Mouse (Mus musculus) bone marrow macrophage, adult 2 months (primary cell): ENCODE data around the gene Ccl8. TPM values are rescaled to one million over a fixed set of nuclear protein-coding genes. Genes with fewer than 3 reads are reported as not detected.

ENCODE experiments used
- H3K27ac ChIP-seq: 2 replicates; pipeline ENCODE4 v1.5.1; 2012; ENCODE audit warnings: low read depth, low read length; ENCODE audit not compliant: insufficient read depth
- H3K4me1 ChIP-seq: 2 replicates; pipeline ENCODE4 v1.6.1; 2012; ENCODE audit warnings: low read length; ENCODE audit not compliant: control insufficient read depth, insufficient read depth
- H3K4me3 ChIP-seq: 2 replicates; pipeline ENCODE4 v1.5.1; 2012; ENCODE audit warnings: mild to moderate bottlenecking, low read length, moderate library complexity; ENCODE audit not compliant: insufficient read depth
- CTCF ChIP-seq: IDR thresholded peaks from 2 replicates; pipeline ENCODE4 v1.5.1; 2012; ENCODE audit warnings: low read depth, mild to moderate bottlenecking, low read length, moderate library complexity
- POLR2A ChIP-seq: IDR thresholded peaks from 2 replicates; pipeline ENCODE4 v1.6.1; 2012; ENCODE audit warnings: mild to moderate bottlenecking, low read depth, low read length, borderline replicate concordance
- polyA plus RNA-seq: library from polyadenylated mRNA; stranded (reverse); fragments of >200 nt; gene quantifications from 2 replicates; pipeline ENCODE4 v1.2.4, GENCODE M21; 2012; ENCODE audit not compliant: missing spikeins, insufficient read depth, insufficient read length

The Ccl8 gene
- polyA plus RNA-seq, 1 experiment, result 1.9 TPM

DNA sequence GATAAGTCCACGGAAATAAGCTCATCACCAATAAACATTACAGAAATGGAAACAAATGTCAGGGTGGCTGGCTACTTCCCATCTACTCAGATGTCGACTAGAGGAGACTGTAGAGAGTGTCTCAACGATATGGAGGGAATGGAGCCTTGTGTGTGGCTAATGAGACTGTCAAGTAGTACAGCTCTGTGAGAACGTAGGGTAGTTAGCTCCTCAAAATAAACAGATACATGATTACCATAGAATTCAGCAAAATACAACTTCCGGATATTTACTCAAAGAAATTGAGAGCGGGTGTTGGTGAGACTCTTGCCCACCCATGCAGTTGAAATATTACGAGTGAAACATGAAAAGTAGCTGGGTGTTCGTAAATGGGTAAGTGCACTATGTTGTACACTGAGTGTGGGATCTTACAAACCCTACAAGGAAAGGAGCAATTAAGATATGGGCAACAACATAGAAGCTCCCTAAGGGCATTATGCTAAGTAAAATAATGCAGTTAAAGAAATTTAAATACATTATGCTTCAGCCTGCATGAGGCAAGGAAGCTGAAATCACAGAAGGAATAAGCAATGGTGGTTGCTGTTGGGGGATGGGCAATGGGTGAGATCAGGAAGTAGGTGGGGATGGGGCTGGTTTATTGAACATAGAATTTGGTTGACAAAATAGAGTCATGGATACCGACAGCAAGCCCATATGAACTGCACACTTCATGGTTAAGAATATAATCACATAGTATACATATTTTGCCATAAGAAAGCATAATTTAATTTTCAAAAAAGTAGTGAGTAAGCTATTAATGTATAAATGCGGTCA lies 15.3 kb upstream of the Ccl8 start:
- H3K27ac ChIP-seq, result peak overlapping the region; percentile 0

DNA sequence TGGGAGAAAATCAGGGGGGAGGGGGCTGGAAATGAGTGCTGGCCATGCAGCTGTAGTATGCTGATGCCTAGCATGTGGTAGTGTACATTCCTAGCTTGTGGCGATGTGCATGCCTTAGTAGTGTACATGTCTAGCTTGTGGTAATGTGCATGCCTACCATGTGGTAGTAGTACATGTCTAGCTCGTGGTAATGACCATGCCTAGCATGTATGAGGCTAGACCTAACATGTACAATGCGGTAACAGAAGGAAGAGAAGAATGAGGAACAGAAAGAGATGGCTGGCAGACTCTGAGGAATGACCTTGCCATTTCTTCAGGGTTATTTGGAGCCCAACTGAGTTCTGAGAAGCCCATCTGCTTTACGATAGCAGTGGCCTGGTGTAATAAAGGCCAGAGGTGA lies 13.9 kb upstream of the Ccl8 start:
- peaks cover 35% of the 10 kb centered on the region for H3K4me1 ChIP-seq
- peak overlapping the region; percentile 75 for H3K27ac ChIP-seq
- H3K4me3 ChIP-seq, result no peak overlapping the region
- TF ChIP-seq CTCF (no peak), POLR2A (no peak)

More for the DNA sequence above, 15.3 kb upstream of the Ccl8 start:
- Histone ChIP-seq H3K4me1 (peaks cover 35% of the 10 kb centered on the region), H3K4me3 (no peak overlapping the region)
- TF ChIP-seq POLR2A (no peak), CTCF (no peak)

GRCm38 (mm10) chr11:82101529-82101928 lies 13.5 kb upstream of the Ccl8 start, which contains the start of gene Ccl12:
TSS of gene Ccl12 (plus strand) at chr11:82101845.
- TF ChIP-seq POLR2A, result no peak
- TF ChIP-seq CTCF, result no peak
- peak within 1 kb of the TSS; percentile 24; the same call in 1 of the 2 replicates for H3K4me3 ChIP-seq
- peak within 1 kb of the TSS; percentile 75 for H3K27ac ChIP-seq
- H3K4me1 ChIP-seq, result peaks cover 35% of the 10 kb centered on the region

- H3K4me1 ChIP-seq, result no peaks in the 10 kb centered on the region
- TF ChIP-seq CTCF (no peak), POLR2A (no peak)
- H3K27ac ChIP-seq, result no peak overlapping the region
- H3K4me3 ChIP-seq, result no peak overlapping the region
Measured at GRCm38 (mm10) chr11:82109611-82110010, 5.4 kb upstream of the Ccl8 start.

DNA sequence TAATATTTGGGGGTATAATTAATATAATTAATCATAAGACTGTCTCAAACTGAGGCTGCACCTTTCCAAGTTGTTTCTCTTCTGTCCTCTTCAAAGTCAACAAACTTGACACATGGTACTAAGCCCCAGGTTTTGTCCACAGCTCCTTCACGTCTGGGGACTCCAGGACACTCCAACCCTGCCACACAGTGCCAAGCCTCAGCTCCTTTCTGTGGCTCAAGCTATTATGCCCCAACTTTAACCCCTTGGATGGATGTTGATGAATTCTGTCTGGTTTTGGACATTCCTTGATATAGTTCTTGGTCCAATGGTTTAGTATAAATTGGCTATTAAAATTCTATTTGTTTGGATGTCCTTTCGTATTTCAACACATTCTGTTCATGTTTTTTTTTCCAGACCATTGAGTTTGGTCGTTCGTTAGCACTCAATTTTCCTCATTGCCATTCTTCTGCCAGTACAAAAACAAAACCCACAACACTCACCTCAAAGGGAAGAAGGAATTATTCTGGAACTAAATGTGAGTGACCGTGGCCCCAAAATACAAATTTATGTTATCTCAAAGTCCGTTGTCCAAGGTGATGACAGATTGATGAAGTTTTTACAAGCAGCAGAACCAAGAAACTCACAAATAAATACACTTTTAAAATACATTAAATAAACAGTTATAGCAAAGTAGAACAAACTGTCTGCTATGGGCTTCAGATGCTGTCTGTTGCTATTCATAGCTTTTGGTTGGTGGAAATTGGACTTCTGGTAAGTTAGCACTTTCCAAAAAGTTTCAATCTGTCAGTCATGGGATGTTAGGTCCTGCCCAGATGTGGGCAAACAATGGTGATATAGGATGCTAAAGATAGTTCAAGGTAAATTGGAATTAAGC lies 4.4 kb upstream of the Ccl8 start:
- TF ChIP-seq POLR2A, result no peak
- no peak for TF ChIP-seq CTCF
- Histone ChIP-seq H3K4me1 (no peaks in the 10 kb centered on the region), H3K4me3 (no peak overlapping the region), H3K27ac (no peak overlapping the region)

- Histone ChIP-seq H3K4me1 (peaks cover 4% of the 10 kb centered on the region; the same call in 1 of the 2 replicates), H3K27ac (no peak overlapping the region), H3K4me3 (no peak overlapping the region)
- TF ChIP-seq CTCF (no peak), POLR2A (no peak)
Measured at GRCm38 (mm10) chr11:82116041-82116440, 1.1 kb downstream of the Ccl8 start.

- peaks cover 9% of the 10 kb centered on the region for H3K4me1 ChIP-seq
- H3K4me3 ChIP-seq, result no peak overlapping the region
- no peak for TF ChIP-seq POLR2A
- TF ChIP-seq CTCF, result no peak
- no peak overlapping the region for H3K27ac ChIP-seq
Measured at GRCm38 (mm10) chr11:82132977-82133376, 18.0 kb downstream of the Ccl8 start.

DNA sequence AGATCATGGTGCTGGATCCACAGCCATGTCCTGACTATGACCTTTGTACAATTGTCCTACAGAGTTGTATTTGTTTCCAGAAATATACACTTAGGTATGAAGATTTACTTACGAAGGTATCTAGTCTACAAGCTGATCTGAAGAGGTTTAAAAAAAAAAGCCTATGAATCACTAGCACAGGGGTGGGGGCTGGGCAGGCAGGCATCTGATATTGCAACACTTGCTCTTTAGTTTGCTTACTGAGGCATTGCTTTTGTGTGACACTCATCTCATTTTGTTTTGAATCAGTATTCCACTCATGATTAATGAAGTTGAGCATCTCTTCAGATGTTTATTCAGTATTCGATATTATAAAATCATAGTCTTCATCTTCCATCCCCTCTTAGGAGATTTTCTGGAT lies 21.2 kb downstream of the Ccl8 start:
- Histone ChIP-seq H3K27ac (no peak overlapping the region), H3K4me1 (peaks cover 28% of the 10 kb centered on the region), H3K4me3 (no peak overlapping the region)
- TF ChIP-seq CTCF (no peak), POLR2A (no peak)

DNA sequence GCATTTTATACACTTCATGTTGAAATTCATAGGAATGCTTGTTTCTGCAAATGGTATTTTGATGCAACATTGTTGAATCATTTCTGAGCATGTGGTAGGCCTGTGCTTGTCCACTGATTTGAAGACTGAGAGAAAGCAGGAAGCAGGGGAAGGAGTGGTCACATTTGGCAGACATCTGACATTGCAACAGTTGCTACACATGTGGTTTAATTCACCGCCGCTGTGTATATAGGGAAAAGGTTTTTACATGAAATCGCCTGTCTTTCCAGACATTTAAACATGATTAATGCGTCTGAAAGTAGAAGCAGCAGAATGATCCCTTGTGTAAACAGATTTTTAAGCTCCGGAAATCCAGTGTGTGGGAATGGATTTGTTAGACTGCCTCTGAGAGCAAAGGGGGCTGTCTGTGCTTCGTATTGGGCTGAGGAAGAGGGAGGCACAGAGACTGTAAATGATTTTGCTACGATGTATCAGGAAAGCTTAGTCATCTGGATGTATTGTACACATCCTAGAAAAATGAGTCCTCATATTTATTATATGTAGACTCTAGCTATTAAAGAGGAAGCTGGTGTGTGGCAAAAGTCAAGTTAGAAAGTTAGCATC lies 24.6 kb downstream of the Ccl8 start:
- TF ChIP-seq CTCF (no peak), POLR2A (no peak)
- no peak overlapping the region for H3K4me3 ChIP-seq
- peaks cover 28% of the 10 kb centered on the region for H3K4me1 ChIP-seq
- peak overlapping the region; percentile 62 for H3K27ac ChIP-seq
